Mouse (Mus musculus): Measurements from ENCODE around the gene Rap1a. TPM values are rescaled to one million over a fixed set of nuclear protein-coding genes. Genes with fewer than 3 reads are reported as not detected.

Gene Rap1a
- total RNA-seq, 2 experiments from 2014 or later = 81.0 to 87.5 TPM

GRCm38 (mm10) chr3:105770836-105771235 is 30.3 kb downstream of the Rap1a start:
- no peak for DNase-seq
- intact Hi-C loops (cut with DNase I) = loop anchor here (5.0 kb wide), 1 partner anchor 121 kb away; no protein-coding TSS in a partner anchor

DNA sequence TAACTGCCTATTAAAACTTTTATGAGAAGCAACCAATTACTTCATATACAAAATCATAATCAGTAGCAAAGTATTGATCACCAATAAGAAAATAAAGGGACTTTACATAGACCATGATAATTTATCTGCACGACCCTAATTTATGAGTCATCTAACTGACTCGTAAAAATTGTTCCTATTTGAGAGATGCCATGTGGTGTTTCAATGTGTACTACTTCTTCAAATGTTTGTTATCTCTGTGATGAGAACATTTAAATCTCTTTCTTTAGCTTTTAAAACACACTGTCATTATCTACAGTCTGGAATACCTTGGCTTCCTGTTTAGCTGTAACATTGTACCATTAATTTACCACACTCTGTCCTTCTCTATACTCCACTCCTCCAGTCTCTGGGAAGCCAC is 31.8 kb downstream of the Rap1a start:
- intact Hi-C loops (cut with DNase I) = no loop called here
- no peak for DNase-seq

- no peak for DNase-seq
- intact Hi-C loops (cut with DNase I) = no loop called here
Measured at GRCm38 (mm10) chr3:105768529-105768928, 32.6 kb downstream of the Rap1a start.

DNA sequence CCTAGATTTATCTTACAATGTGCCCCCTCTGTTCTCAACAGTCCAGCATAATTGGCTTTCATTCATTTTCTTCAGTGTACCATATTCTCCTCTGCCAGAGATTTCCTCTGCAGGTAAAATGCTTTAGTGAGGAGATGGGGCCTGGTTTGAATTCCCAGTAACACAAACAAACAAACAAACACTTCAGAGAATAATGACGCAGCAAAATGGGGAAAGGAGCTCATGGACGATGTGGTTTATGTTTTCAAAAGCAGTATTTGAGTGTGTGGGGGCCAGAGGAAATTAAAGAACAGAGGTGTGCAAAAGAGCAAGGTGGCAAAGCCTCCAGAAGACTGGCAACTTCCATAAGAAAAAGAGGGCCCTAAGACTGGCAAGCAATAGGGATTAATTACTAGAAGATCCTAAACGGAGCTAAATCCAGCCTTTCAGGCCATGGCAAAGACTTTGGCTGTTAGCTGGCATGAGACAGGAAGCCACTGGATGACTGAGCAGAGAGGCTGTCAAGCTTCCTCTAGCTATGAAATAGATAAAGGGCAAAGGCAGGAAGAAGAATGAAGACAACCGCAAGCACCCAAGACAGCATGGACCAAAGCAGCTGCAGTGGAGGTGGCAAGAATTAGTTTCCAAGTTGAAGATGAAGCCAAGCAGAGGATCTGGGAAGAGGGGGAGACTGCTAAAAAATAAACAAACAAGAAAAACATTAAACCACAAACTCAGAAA is 37.8 kb downstream of the Rap1a start:
- intact Hi-C loops (cut with DNase I) = no loop called here
- DNase-seq = no peak

- no peak for DNase-seq
- intact Hi-C loops (cut with DNase I) = no loop called here
Measured at GRCm38 (mm10) chr3:105760063-105760462, 41.1 kb downstream of the Rap1a start.

DNA sequence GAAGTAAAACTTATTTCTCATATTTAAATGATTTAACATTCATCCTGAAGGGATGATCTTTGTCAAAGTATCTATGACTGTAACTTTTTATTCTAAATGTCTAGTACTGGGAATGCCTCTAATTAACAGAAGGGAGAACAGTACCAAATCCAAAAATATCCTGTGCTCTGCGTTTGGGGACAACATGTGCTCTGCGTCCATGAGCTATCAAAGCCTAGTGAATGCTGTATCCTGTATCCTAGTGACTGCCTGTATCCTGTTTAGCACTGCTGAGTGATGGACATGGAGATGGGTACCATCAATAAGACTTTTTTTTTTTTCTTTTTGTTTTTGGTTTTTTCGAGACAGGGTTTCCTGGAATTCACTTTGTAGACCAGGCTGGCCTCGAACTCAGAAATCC is 42.5 kb downstream of the Rap1a start:
- no peak for DNase-seq
- intact Hi-C loops (cut with DNase I) = no loop called here

DNA sequence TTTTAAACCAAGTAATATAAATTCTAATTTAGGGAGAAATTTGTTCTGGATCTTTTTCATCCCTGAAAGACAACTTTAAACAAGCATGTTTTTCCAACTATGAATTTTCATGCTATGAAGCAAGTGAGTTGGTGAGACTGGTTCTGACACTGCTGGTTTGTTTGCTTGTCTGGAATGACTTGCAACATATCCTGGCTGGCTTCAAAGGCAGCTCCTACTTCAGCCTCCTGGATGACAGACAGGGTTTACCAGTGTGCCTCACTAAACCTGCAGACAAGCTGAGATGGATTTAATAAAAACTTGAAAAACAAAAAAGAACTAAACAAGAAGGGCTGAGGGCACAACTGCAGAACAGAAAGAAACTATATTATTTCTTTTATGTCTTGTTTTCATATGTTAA is 43.0 kb downstream of the Rap1a start:
- intact Hi-C loops (cut with DNase I) = no loop called here
- DNase-seq = no peak

DNA sequence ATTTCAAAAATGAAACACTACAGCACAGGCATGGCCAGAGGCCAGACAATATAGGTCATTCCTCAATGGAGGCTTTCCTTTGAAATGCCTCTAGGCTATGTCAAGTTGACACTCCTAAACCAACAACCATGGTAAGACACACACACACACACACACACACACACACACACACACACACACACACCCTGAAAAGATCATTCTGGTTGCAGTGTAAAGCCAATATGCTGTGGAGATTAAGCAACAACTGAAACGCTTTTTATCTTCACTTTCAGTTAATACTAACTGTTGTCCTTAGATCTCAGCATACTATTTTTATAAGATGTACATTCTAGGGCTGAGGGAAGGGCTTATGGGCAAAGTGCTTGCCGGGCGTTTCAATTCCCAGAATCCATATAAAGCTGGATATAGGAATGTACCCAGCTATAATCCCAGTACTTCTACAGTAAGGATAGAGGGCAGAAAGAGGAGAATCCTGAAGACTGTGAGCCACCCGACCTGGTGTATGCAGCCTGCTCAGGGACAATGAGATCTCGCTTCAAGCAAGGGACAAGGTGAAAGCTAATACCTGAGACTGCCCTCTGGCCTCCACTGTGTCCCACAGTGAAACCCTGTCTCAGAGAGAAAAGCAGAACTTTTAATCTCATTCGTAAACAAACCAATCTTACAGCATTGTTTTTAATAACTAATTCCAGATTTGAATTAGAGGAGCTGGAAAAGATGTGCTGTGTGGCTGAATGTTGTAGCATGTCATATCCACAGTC is 43.6 kb downstream of the Rap1a start:
- intact Hi-C loops (cut with DNase I) = no loop called here
- DNase-seq = no peak

- no peak for DNase-seq
- intact Hi-C loops (cut with DNase I) = no loop called here
Measured at GRCm38 (mm10) chr3:105756505-105756904, 44.6 kb downstream of the Rap1a start.

GRCm38 (mm10) chr3:105755123-105755522 is 46.0 kb downstream of the Rap1a start:
- intact Hi-C loops (cut with DNase I) = no loop called here
- DNase-seq = no peak

DNA sequence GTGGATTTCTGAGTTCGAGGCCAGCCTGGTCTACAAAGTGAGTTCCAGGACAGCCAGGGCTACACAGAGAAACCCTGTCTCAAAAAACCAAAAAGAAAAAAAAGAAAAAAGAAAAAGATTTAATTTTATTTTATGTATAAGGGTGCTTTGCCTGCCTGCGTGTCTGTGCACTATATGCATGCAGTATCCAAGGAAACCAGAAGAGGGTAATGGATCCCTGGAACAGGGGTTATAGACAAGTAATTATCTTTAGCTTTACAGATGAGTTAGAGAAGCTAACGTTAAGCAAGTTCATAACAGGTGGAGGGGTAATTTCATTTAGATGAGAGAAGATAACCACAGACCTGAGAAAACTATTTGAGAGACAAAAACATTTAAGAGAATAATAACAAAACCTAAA is 47.0 kb downstream of the Rap1a start:
- intact Hi-C loops (cut with DNase I) = no loop called here

GRCm38 (mm10) chr3:105750810-105751209 is 50.3 kb downstream of the Rap1a start:
- no peak for DNase-seq
- intact Hi-C loops (cut with DNase I) = no loop called here

More for the DNA sequence above, 47.0 kb downstream of the Rap1a start:
- no peak for DNase-seq

DNA sequence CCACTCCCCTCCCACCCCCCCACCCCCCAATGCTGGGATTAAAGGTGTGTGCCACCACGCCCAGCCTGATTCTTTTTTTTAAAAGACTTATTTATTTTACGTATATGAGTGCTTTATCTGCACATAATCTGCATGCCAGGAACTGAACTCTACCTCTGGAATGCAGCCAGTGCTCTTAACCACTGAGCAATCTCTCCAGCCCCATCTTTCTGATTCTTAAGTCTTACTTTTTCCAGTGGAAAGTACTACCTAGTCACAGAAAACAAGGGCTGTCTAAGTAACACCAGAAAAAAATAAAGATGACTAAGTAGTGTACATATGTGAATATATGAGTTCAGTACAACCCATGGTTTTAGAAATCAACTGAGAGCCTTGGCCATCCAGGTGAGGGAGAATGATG is 54.6 kb downstream of the Rap1a start:
- intact Hi-C loops (cut with DNase I) = loop anchor here (5.0 kb wide), 1 partner anchor 156 kb away; no protein-coding TSS in a partner anchor
- no peak for DNase-seq

GRCm38 (mm10) chr3:105737666-105738065 is 63.5 kb downstream of the Rap1a start:
- no peak for DNase-seq
- intact Hi-C loops (cut with DNase I) = no loop called here

GRCm38 (mm10) chr3:105737070-105737469 is 64.1 kb downstream of the Rap1a start:
- intact Hi-C loops (cut with DNase I) = no loop called here

GRCm38 (mm10) chr3:105736148-105736547 is 65.0 kb downstream of the Rap1a start:
- DNase-seq = no peak
- intact Hi-C loops (cut with DNase I) = no loop called here

More at GRCm38 (mm10) chr3:105737070-105737469, 64.1 kb downstream of the Rap1a start:
- no peak for DNase-seq

DNA sequence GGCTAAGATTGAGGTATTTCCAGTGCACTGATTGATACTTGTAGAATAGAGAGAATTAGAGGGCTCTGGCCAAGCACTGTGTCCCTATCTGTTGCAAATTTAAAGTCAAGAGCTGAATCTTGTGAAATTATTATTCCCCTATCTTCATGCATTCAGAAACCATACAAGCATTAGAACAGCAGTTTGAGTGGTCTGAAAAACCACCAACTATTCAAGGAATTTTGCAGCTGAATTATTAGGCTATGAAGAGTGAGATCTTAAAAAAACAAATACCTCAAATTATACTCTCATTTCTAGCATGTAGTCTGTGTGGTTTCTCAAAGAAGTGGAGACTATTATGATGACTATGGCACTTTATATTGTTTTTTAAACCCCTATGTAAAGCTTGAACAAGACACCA is 65.9 kb downstream of the Rap1a start:
- DNase-seq = no peak
- intact Hi-C loops (cut with DNase I) = no loop called here

- DNase-seq = no peak
- intact Hi-C loops (cut with DNase I) = loop anchor here (5.0 kb wide), 1 partner anchor 224 kb away; the partner anchor contains the start of gene Wdr77
Measured at GRCm38 (mm10) chr3:105733538-105733937, 67.6 kb downstream of the Rap1a start.

DNA sequence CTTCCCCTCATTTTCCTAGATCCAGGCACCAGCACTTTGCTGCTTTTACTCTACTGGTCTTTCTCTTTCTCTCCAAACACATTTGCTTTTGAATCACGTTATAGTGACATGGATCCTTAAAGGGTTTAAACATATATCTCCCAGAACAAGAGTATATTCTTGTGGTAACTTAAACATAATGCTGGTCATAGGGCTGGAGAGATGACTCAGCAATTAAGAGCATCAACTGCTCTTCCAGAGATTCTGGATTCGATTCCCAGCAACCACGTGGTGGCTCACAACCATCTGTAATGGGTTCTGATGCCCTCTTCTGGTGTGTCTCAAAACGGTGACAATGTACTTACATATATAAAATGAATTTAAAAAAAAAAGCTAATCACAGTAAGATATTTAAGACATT is 68.8 kb downstream of the Rap1a start:
- intact Hi-C loops (cut with DNase I) = loop anchor here (5.0 kb wide), 1 partner anchor 225 kb away; the partner anchor contains the start of gene Wdr77

DNA sequence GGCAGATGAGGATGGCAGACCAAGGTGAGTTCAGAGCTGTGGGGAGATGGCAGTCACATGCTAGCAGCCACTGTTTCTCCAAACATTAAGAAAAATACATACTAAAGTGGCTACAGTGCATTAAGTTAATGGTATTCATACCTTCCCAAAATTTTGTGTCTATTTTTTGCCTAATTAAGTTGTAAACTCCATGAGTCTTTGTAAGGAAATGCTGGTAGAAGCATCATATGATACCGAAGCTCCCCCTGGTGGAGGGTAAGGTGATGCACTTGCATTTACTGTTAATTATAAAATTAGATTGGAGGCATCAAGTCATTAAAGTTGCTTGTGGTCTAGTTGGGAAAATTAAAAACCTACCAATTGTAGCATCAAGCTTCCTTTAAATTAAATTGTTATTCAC is 75.1 kb downstream of the Rap1a start:
- intact Hi-C loops (cut with DNase I) = loop anchor here (1.0 kb wide), 1 partner anchor 39 kb away; the partner anchor contains the start of gene Ddx20
- DNase-seq = no peak

More for the DNA sequence above, 68.8 kb downstream of the Rap1a start:
- no peak for DNase-seq

DNA sequence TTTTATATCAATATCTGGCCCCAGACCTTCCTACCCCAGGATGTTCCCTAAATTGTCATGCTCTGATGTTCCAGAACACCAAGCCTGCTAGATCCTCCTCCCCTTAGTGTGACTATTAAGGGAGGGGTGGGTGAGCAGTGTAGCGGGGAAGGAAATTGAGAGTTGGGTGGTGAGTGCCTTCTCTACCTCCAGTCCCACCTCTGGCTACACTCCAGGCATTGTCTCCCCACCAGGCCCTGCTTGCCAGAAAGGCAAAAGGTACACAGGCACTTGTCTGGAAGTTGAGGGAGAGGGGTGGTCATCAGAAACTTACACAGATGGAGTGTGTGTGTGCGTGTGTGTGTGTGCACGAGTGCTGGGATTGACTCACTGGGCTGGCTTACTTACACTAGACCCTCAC is 78.6 kb downstream of the Rap1a start:
- intact Hi-C loops (cut with DNase I) = no loop called here
- no peak for DNase-seq

Data from gastrocnemius, postnatal 36 days (tissue).